Mouse (Mus musculus): ENCODE results near the gene Gm4301.
"Not testable (repeated sequence)": the region's sequence is repeated elsewhere in the genome, so short reads cannot be mapped to it uniquely, and the experiment has no call there.

The Gm4301 gene

GRCm38 (mm10) chr10:100335376-100335775, at the start of gene Gm4301:
Gm4301 (plus strand) TSS chr10:100335676.
- not testable (repeated sequence) for DNase-seq (ENCODE audit: low spot score in 2 of 2)

- no peak for DNase-seq (ENCODE audit: low spot score in 2 of 2)
These were observed 39.4 kb upstream of the Gm4301 start for GRCm38 (mm10) chr10:100296105-100296504.

- not testable (repeated sequence) for DNase-seq (ENCODE audit: low spot score in 2 of 2)
These were observed 35.4 kb upstream of the Gm4301 start for GRCm38 (mm10) chr10:100300106-100300505.

GRCm38 (mm10) chr10:100340536-100340935, 5.1 kb downstream of the Gm4301 start, which contains the start of gene Gm4302:
Gm4302 (plus strand) TSS chr10:100340836.
- not testable (repeated sequence) for DNase-seq (ENCODE audit: low spot score in 2 of 2)

- not testable (repeated sequence) for DNase-seq (ENCODE audit: low spot score in 2 of 2)
These were observed 10.2 kb downstream of the Gm4301 start, which contains the start of gene Gm4303 for GRCm38 (mm10) chr10:100345672-100346071. Gm4303 (plus strand) TSS chr10:100345972.

- not testable (repeated sequence) for DNase-seq (ENCODE audit: low spot score in 2 of 2)
These were observed 15.3 kb downstream of the Gm4301 start, which contains the start of gene Gm4305 for GRCm38 (mm10) chr10:100350793-100351192. Gm4305 (plus strand) TSS chr10:100351093.

- DNase-seq (ENCODE audit: low spot score in 2 of 2) = peak in 1 of 2 experiments; percentile 11
These were observed 21.4 kb downstream of the Gm4301 start for GRCm38 (mm10) chr10:100356841-100357240.

- DNase-seq (ENCODE audit: low spot score in 2 of 2) = not testable (repeated sequence)
These were observed 25.6 kb downstream of the Gm4301 start, which contains the start of gene Gm4307 for GRCm38 (mm10) chr10:100361038-100361437. Gm4307 (plus strand) TSS chr10:100361338.

- not testable (repeated sequence) for DNase-seq (ENCODE audit: low spot score in 2 of 2)
These were observed 47.0 kb downstream of the Gm4301 start, which contains the start of gene Gm4312 for GRCm38 (mm10) chr10:100382460-100382859. Gm4312 (minus strand) TSS chr10:100382560.

Measured in thymus, postnatal 10 days (tissue).